In the genomic region with DNA sequence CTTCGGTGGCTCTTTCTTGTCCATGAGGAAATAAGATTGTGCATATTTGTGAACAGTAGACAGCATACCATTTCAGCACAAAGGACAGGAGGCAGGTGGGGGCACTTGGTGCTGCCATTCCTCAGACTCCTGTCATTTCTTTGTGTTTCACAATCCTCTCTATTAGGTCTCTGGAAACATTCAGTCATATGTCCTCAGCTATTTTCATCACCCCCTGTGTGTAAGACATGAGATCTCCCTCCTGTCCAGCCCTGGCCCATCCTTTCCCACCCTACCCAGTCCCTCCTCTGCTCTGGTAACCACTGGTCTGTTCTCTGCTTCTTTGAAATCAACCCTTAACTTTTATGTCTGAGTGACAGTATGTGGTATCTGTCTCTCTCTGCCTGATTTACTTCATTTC, we compare ENCODE assay signal across 22 mouse cellular contexts. TPM values are rescaled to one million over a fixed set of nuclear protein-coding genes. Genes with fewer than 3 reads are reported as not detected.
DNase-seq lines count a peak whose midpoint lies in the region; ATAC-seq and TF ChIP-seq lines count a peak whose summit lies in the region.
"Had no signal": no experiment of that assay in that cellular context is flagged by ENCODE, and none has a peak within 500 bp of the region (broad histone marks: within the 10 kb centered on the region; RNA-seq: fewer than 3 reads in every experiment).

No protein-coding gene starts in this region.

- WGBS in heart, embryonic 14.5 days: 38% methylated on average over 1 of the region's 1 CpGs
- WGBS in kidney, embryonic 15.5 days: 95% methylated on average over 1 of the region's 1 CpGs
- 37% methylated on average over 1 of the region's 1 CpGs for WGBS in lung, postnatal 0 days

- H3K27ac ChIP-seq in heart, embryonic 14.5 days (replicated peaks in 1 of 2; ENCODE audit: control insufficient read depth in 1 of 2, insufficient read depth in 1 of 2, low read depth in 2 of 2, low read length in 2 of 2): peak overlapping the region in 1 of 2 experiments; percentile 42; a peak in 1 of 4 replicates
- H3K27ac ChIP-seq in kidney, embryonic 15.5 days: no peak overlapping the region
- H3K27ac ChIP-seq in lung, postnatal 0 days (ENCODE audit: low read length): peak overlapping the region; percentile 32; the same call in 1 of the 2 replicates
- H3K27ac ChIP-seq: embryonic facial prominence, embryonic 13.5 days; forebrain, embryonic 15.5 days; hindbrain, postnatal 0 days; macrophage; midbrain, embryonic 15.5 days; neural tube, embryonic 13.5 days had no signal

- ATAC-seq in heart, embryonic 14.5 days (ENCODE audit: insufficient number of reproducible peaks, insufficient read depth, low FRiP score, low read depth): no peak
- no peak for ATAC-seq in kidney, embryonic 15.5 days (replicated peaks; ENCODE audit: low FRiP score)
- peak; percentile 11; the same call in 1 of the 2 replicates for ATAC-seq in lung, postnatal 0 days
- ATAC-seq: activated CD4-positive, CD25-positive, alpha-beta regulatory T cell, adult 4 months; forebrain, embryonic 15.5 days; hindbrain, postnatal 0 days; midbrain, embryonic 15.5 days had no signal

- TF ChIP-seq CTCF in lung, postnatal 0 days (IDR thresholded peaks at IDR 0.05): no peak

- no peak for DNase-seq in heart, adult 9 months (ENCODE audit: low spot score in 2 of 2)
- no peak for DNase-seq in kidney, adult 18-20 months
- DNase-seq in lung, postnatal 0 days (ENCODE audit: low spot score): peak; percentile 60
- no peak for DNase-seq in lung, postnatal 36 days
- DNase-seq in frontal cortex, postnatal 36 days (ENCODE audit: low spot score in 2 of 2): no peak
- DNase-seq: adrenal gland, postnatal 10 days; cerebellum, adult 2 months; cerebellum, postnatal 25 days; gastrocnemius, postnatal 25 days; kidney, adult 8-10 months; kidney, postnatal 36 days; layer of hippocampus, postnatal 36 days had no signal

- H3K27me3 ChIP-seq in heart, embryonic 14.5 days (ENCODE audit: control insufficient read depth, insufficient read depth, low read length): no peaks in the 10 kb centered on the region
- H3K27me3 ChIP-seq in kidney, embryonic 15.5 days: no peaks in the 10 kb centered on the region
- H3K27me3 ChIP-seq in lung, postnatal 0 days (replicated peaks; ENCODE audit: insufficient read depth, low read length): no peaks in the 10 kb centered on the region
- H3K27me3 ChIP-seq: embryonic facial prominence, embryonic 13.5 days; forebrain, embryonic 15.5 days; neural tube, embryonic 13.5 days had no signal

- TF ChIP-seq EP300 in lung, postnatal 0 days (IDR thresholded peaks at IDR 0.05): peak; percentile 33; the same call in 1 of the 2 replicates

- peak overlapping the region; percentile 7; the same call in 1 of the 2 replicates for H3K9ac ChIP-seq in heart, embryonic 14.5 days (ENCODE audit: low read length)
- no peak overlapping the region for H3K9ac ChIP-seq in kidney, embryonic 15.5 days
- no peak overlapping the region for H3K9ac ChIP-seq in lung, postnatal 0 days (replicated peaks; ENCODE audit: low read depth)
- H3K9ac ChIP-seq: embryonic facial prominence, embryonic 13.5 days; forebrain, embryonic 15.5 days; midbrain, embryonic 15.5 days; neural tube, embryonic 13.5 days had no signal

- no peak overlapping the region for H3K4me3 ChIP-seq in heart, embryonic 14.5 days (ENCODE audit: control insufficient read depth in 1 of 2, insufficient read depth in 1 of 2, low read depth in 1 of 2, low read length in 2 of 2)
- no peak overlapping the region for H3K4me3 ChIP-seq in kidney, embryonic 15.5 days (replicated peaks)
- H3K4me3 ChIP-seq in lung, postnatal 0 days (ENCODE audit: low read depth, low read length): peak overlapping the region; percentile 56
- H3K4me3 ChIP-seq: embryonic facial prominence, embryonic 13.5 days; forebrain, embryonic 15.5 days; heart, embryonic 10.5 days; midbrain, embryonic 15.5 days; neural tube, embryonic 13.5 days had no signal

- peak overlapping the region; percentile 95; the same call in 1 of the 2 replicates for H3K4me2 ChIP-seq in heart, embryonic 14.5 days (ENCODE audit: low read length)
- peak overlapping the region; percentile 9; the same call in 1 of the 2 replicates for H3K4me2 ChIP-seq in kidney, embryonic 15.5 days
- H3K4me2 ChIP-seq in lung, postnatal 0 days (replicated peaks; ENCODE audit: low read depth, low read length): peak overlapping the region; percentile 88
- H3K4me2 ChIP-seq: embryonic facial prominence, embryonic 13.5 days; forebrain, embryonic 15.5 days; midbrain, embryonic 15.5 days; neural tube, embryonic 13.5 days had no signal

- H3K36me3 ChIP-seq in heart, embryonic 14.5 days (ENCODE audit: control insufficient read depth, insufficient read depth, low read length): peaks cover 65% of the 10 kb centered on the region
- H3K36me3 ChIP-seq in kidney, embryonic 15.5 days: peaks cover 55% of the 10 kb centered on the region
- 0 out of 2 replicates have a peak, but pooled peaks cover 4% of the 10 kb centered on the region for H3K36me3 ChIP-seq in lung, postnatal 0 days (ENCODE audit: insufficient read depth, low read length)
- H3K36me3 ChIP-seq: forebrain, embryonic 15.5 days; midbrain, embryonic 15.5 days; neural tube, embryonic 13.5 days had no signal

- H3K9me3 ChIP-seq in heart, embryonic 14.5 days (ENCODE audit: control insufficient read depth, low read length): no peaks in the 10 kb centered on the region
- no peaks in the 10 kb centered on the region for H3K9me3 ChIP-seq in kidney, embryonic 15.5 days (replicated peaks)
- no peaks in the 10 kb centered on the region for H3K9me3 ChIP-seq in lung, postnatal 0 days (ENCODE audit: low read length)
- H3K9me3 ChIP-seq: embryonic facial prominence, embryonic 13.5 days; forebrain, embryonic 15.5 days; heart, embryonic 10.5 days; midbrain, embryonic 15.5 days; neural tube, embryonic 13.5 days had no signal

- peaks cover 38 to 69% of the 10 kb centered on the region in 2 experiments for H3K4me1 ChIP-seq in heart, embryonic 14.5 days (ENCODE audit: control insufficient read depth in 2 of 2, insufficient read depth in 2 of 2, low read length in 2 of 2)
- H3K4me1 ChIP-seq in kidney, embryonic 15.5 days: peaks cover 65% of the 10 kb centered on the region
- peaks cover 34% of the 10 kb centered on the region for H3K4me1 ChIP-seq in lung, postnatal 0 days (ENCODE audit: insufficient read depth, low read depth, low read length)

RNA-seq across cellular contexts. Expression of a gene that starts 5.1 kb away (rescaled TPM):
- 50.9 and 56.0 TPM in 2 replicates for polyA plus RNA-seq in heart, embryonic 14.5 days (2014; fragmentation: Nextera tagmentation; extraction: Ambion mirVana)
- 49.3 and 50.5 TPM in 2 replicates for polyA plus RNA-seq in kidney, embryonic 15.5 days (2015; fragmentation: Nextera tagmentation; extraction: Ambion mirVana)
- 56.3 and 61.9 TPM in 2 replicates for polyA plus RNA-seq in lung, postnatal 0 days (2015; fragmentation: Nextera tagmentation; extraction: Ambion mirVana)

RNA-seq across cellular contexts. Expression of a gene that starts 46.0 kb away (rescaled TPM):
- 46.2 and 48.2 TPM in 2 replicates for polyA plus RNA-seq in heart, embryonic 14.5 days (2014; fragmentation: Nextera tagmentation; extraction: Ambion mirVana)
- 56.1 and 64.2 TPM in 2 replicates for polyA plus RNA-seq in kidney, embryonic 15.5 days (2015; fragmentation: Nextera tagmentation; extraction: Ambion mirVana)
- 38.6 and 41.2 TPM in 2 replicates for polyA plus RNA-seq in lung, postnatal 0 days (2015; fragmentation: Nextera tagmentation; extraction: Ambion mirVana)

Comparison
In these comparisons a context has a peak if more than half of its experiments do, and no peak if none do; other contexts are left out.
1. H3K4me2 ChIP-seq: peak in every context shown above with its lines; median percentile 95 in heart, embryonic 14.5 days; 88 in lung, postnatal 0 days; 9 in kidney, embryonic 15.5 days.